In the genomic region with DNA sequence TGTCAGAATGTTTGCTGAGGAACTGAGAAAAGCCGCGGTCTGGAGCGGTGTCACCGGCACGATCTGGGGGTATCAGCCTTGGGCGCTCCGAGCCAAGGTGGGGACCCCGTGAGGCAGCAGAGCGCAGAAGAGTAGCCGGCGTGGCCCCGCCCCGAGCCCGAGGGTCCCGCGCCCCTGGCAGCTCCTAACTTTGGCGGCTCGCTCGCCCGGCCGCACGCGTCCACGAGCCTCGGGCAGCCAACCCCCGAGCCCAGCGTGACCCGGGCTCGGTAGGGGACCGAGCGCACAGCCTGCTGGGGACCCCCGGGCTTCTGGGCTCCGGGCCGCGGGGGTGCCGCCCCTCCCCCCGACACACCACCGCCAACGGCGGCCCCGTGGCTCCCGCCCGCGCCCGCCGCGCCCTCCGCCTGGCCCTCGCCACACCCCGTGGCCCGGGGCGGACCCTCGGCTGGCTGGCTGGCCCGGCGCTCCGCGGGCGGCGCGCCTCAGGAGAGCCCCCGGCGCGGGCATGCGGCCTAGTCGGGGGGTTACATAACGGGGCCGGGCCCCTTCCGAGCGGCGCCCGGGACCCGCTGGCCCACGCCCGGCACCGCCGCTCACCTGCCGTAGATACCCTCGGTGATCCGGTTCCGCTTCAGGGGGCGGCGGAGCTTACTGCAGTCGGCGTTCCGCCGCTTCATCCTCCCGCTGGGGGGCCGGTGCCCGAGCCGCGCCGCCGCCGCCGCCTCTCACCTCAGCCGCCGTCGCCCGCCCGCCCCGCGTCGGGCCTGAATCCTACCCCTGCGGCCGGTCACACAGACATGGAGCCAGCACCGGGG, we compare ENCODE assay signal across 8 mouse cellular contexts. TPM values are rescaled to one million over a fixed set of nuclear protein-coding genes. Genes with fewer than 3 reads are reported as not detected.
DNase-seq lines count a peak whose midpoint lies in the region; ATAC-seq and TF ChIP-seq lines count a peak whose summit lies in the region.

No protein-coding gene starts in this region.

- peak; percentile 8 to 40 for DNase-seq in frontal cortex, postnatal 14 days (ENCODE audit: low spot score in 2 of 2)
- no peak for DNase-seq in G1E (ENCODE audit: low spot score)
- peak; percentile 52 for DNase-seq in hindbrain, embryonic 10.5 days (ENCODE audit: low spot score)
- DNase-seq in liver, adult 2 months (ENCODE audit: extremely low read depth, low read depth, low spot score): no peak
- DNase-seq in midbrain, postnatal 0 days (ENCODE audit: low spot score): peak; percentile 10

- H3K79me2 ChIP-seq in liver, adult 2 months (ENCODE audit: control insufficient read depth, insufficient read depth, low read length): peaks cover 17% of the 10 kb centered on the region; the same call in 1 of the 2 replicates

- peak overlapping the region; percentile 83 for H3K27ac ChIP-seq in embryonic facial prominence, embryonic 13.5 days
- peak overlapping the region; percentile 99 for H3K27ac ChIP-seq in hindbrain, embryonic 10.5 days
- H3K27ac ChIP-seq in liver, adult 2 months (replicated peaks; ENCODE audit: insufficient read depth, low read depth, low read length): peak overlapping the region; percentile 81
- H3K27ac ChIP-seq in midbrain, postnatal 0 days (ENCODE audit: low read depth, low read length): peak overlapping the region; percentile 100
- H3K27ac ChIP-seq in stomach, embryonic 16.5 days (ENCODE audit: low read length): peak overlapping the region; percentile 79

- H3K27me3 ChIP-seq in G1E (ENCODE audit: insufficient read depth, low read length): no peaks in the 10 kb centered on the region
- peaks cover 9% of the 10 kb centered on the region for H3K27me3 ChIP-seq in embryonic facial prominence, embryonic 13.5 days
- peaks cover 22% of the 10 kb centered on the region for H3K27me3 ChIP-seq in hindbrain, embryonic 10.5 days (ENCODE audit: insufficient read depth, poor library complexity, severe bottlenecking)
- no peaks in the 10 kb centered on the region for H3K27me3 ChIP-seq in liver, adult 2 months (ENCODE audit: control insufficient read depth, insufficient read depth, low read length)
- H3K27me3 ChIP-seq in midbrain, postnatal 0 days (ENCODE audit: insufficient read depth, low read length): no peaks in the 10 kb centered on the region
- H3K27me3 ChIP-seq in stomach, embryonic 16.5 days (ENCODE audit: control insufficient read depth, insufficient read depth, low read length): no peaks in the 10 kb centered on the region

- peaks cover 55% of the 10 kb centered on the region for H3K4me1 ChIP-seq in G1E (ENCODE audit: insufficient read depth, low read depth, low read length)
- peaks cover 41% of the 10 kb centered on the region for H3K4me1 ChIP-seq in embryonic facial prominence, embryonic 13.5 days
- H3K4me1 ChIP-seq in hindbrain, embryonic 10.5 days (replicated peaks): peaks cover 38% of the 10 kb centered on the region
- H3K4me1 ChIP-seq in liver, adult 2 months (ENCODE audit: control insufficient read depth, insufficient read depth, low read length): peaks cover 11% of the 10 kb centered on the region
- peaks cover 16% of the 10 kb centered on the region; the same call in 1 of the 2 replicates for H3K4me1 ChIP-seq in midbrain, postnatal 0 days (ENCODE audit: insufficient read depth, low read length)
- peaks cover 16% of the 10 kb centered on the region for H3K4me1 ChIP-seq in stomach, embryonic 16.5 days (ENCODE audit: control insufficient read depth, insufficient read depth, low read length)

- no peak for TF ChIP-seq POLR2A in liver, adult 2 months (IDR thresholded peaks at IDR 0.05; ENCODE audit: extremely low read depth, insufficient read depth, low read length)

- H3K36me3 ChIP-seq in G1E (replicated peaks): peaks cover 19% of the 10 kb centered on the region
- no peaks in the 10 kb centered on the region for H3K36me3 ChIP-seq in embryonic facial prominence, embryonic 13.5 days
- peaks cover 2% of the 10 kb centered on the region; the same call in 1 of the 2 replicates for H3K36me3 ChIP-seq in hindbrain, embryonic 10.5 days
- no peaks in the 10 kb centered on the region for H3K36me3 ChIP-seq in liver, adult 2 months (ENCODE audit: control insufficient read depth, insufficient read depth, low read length)
- H3K36me3 ChIP-seq in midbrain, postnatal 0 days (ENCODE audit: insufficient read depth, low read length): no peaks in the 10 kb centered on the region
- H3K36me3 ChIP-seq in stomach, embryonic 16.5 days (ENCODE audit: control insufficient read depth, insufficient read depth, low read length): no peaks in the 10 kb centered on the region

- H3K4me2 ChIP-seq in embryonic facial prominence, embryonic 13.5 days: peak overlapping the region; percentile 72
- peak overlapping the region; percentile 75 for H3K4me2 ChIP-seq in midbrain, postnatal 0 days (ENCODE audit: low read depth, low read length, poor library complexity, severe bottlenecking)
- peak overlapping the region; percentile 92 for H3K4me2 ChIP-seq in stomach, embryonic 16.5 days (ENCODE audit: low read depth, low read length)

- no peak for TF ChIP-seq CTCF in G1E (IDR thresholded peaks at IDR 0.05; ENCODE audit: low read depth, low read length)
- no peak for TF ChIP-seq CTCF in liver, adult 2 months (IDR thresholded peaks at IDR 0.05; ENCODE audit: low read depth, low read length)
- TF ChIP-seq CTCF in midbrain, postnatal 0 days (IDR thresholded peaks at IDR 0.05): no peak

- ATAC-seq in frontal cortex, adult (ENCODE audit: low TSS enrichment): no peak
- ATAC-seq in G1E (ENCODE audit: extremely low read depth, insufficient number of reproducible peaks, low FRiP score, poor library complexity, severe bottlenecking): no peak
- 0 out of 2 replicates have a peak, but pooled peaks have one; percentile 7 for ATAC-seq in embryonic facial prominence, embryonic 13.5 days (ENCODE audit: insufficient number of reproducible peaks, insufficient read depth, low FRiP score, low TSS enrichment, low read depth)
- ATAC-seq in midbrain, postnatal 0 days (ENCODE audit: low FRiP score): no peak
- ATAC-seq in stomach, embryonic 16.5 days (ENCODE audit: insufficient read depth, low FRiP score): peak; percentile 22

- WGBS in embryonic facial prominence, embryonic 13.5 days: under 1% methylated on average over 93 of the region's 106 CpGs
- WGBS in hindbrain, embryonic 10.5 days: under 1% methylated on average over 92 of the region's 106 CpGs
- WGBS in liver, adult 2 months: 1% methylated on average over 80 of the region's 106 CpGs
- under 1% methylated on average over 59 of the region's 106 CpGs for WGBS in midbrain, postnatal 0 days
- under 1% methylated on average over 95 of the region's 106 CpGs for WGBS in stomach, embryonic 16.5 days

- H3K4me3 ChIP-seq in G1E (ENCODE audit: low read depth, low read length): peak overlapping the region; percentile 92
- H3K4me3 ChIP-seq in embryonic facial prominence, embryonic 13.5 days: peak overlapping the region; percentile 97
- H3K4me3 ChIP-seq in hindbrain, embryonic 10.5 days: peak overlapping the region; percentile 95
- peak overlapping the region; percentile 92 for H3K4me3 ChIP-seq in liver, adult 2 months (ENCODE audit: insufficient read depth, low read depth, low read length)
- peak overlapping the region; percentile 99 for H3K4me3 ChIP-seq in midbrain, postnatal 0 days (ENCODE audit: low read depth, low read length)
- peak overlapping the region; percentile 78 for H3K4me3 ChIP-seq in stomach, embryonic 16.5 days (replicated peaks; ENCODE audit: low read length)

- H3K9me3 ChIP-seq in G1E (replicated peaks): no peaks in the 10 kb centered on the region
- no peaks in the 10 kb centered on the region for H3K9me3 ChIP-seq in embryonic facial prominence, embryonic 13.5 days
- no peaks in the 10 kb centered on the region for H3K9me3 ChIP-seq in hindbrain, embryonic 10.5 days
- no peaks in the 10 kb centered on the region for H3K9me3 ChIP-seq in midbrain, postnatal 0 days (ENCODE audit: low read length)
- no peaks in the 10 kb centered on the region for H3K9me3 ChIP-seq in stomach, embryonic 16.5 days (replicated peaks; ENCODE audit: control insufficient read depth, low read length)

- peak overlapping the region; percentile 96 for H3K9ac ChIP-seq in embryonic facial prominence, embryonic 13.5 days
- H3K9ac ChIP-seq in liver, adult 2 months (ENCODE audit: low read depth, low read length): peak overlapping the region; percentile 97
- peak overlapping the region; percentile 97 for H3K9ac ChIP-seq in midbrain, postnatal 0 days (replicated peaks; ENCODE audit: low read length, poor library complexity, severe bottlenecking)
- H3K9ac ChIP-seq in stomach, embryonic 16.5 days (ENCODE audit: low read length): peak overlapping the region; percentile 94

RNA-seq across cellular contexts. Expression of a gene that starts 0.5 kb away (rescaled TPM):
- total RNA-seq in G1E (2014; fragmentation: Nextera tagmentation) (71.8 and 74.9 TPM in 2 replicates), G1E (2017) (44.8 and 49.3 TPM in 2 replicates)
- polyA plus RNA-seq in G1E (2012): 11.3 and 11.4 TPM in 2 replicates
- 62.8 and 67.5 TPM in 2 replicates for polyA plus RNA-seq in embryonic facial prominence, embryonic 13.5 days (2015; fragmentation: Nextera tagmentation; extraction: Ambion mirVana)
- 39.2 and 48.2 TPM in 2 replicates for polyA plus RNA-seq in hindbrain, embryonic 10.5 days (2016; fragmentation: Nextera tagmentation; extraction: Ambion mirVana)
- 22.3 and 28.0 TPM in 2 replicates for total RNA-seq in liver, adult 2 months (2014; rRNA removed)
- polyA plus RNA-seq in liver, adult 2 months (2012; rRNA removed): 6.4 and 7.3 TPM in 2 replicates
- total RNA-seq in midbrain, postnatal 0 days (2014; rRNA removed): 62.8 and 82.4 TPM in 2 replicates
- 69.1 and 79.1 TPM in 2 replicates for polyA plus RNA-seq in midbrain, postnatal 0 days (2015; fragmentation: Nextera tagmentation; extraction: Ambion mirVana)
- polyA plus RNA-seq in stomach, embryonic 16.5 days (2015; fragmentation: Nextera tagmentation; extraction: Ambion mirVana): 30.6 and 30.8 TPM in 2 replicates

RNA-seq across cellular contexts. Expression of a gene that starts 11.7 kb away (rescaled TPM):
- total RNA-seq in G1E (2014; fragmentation: Nextera tagmentation) (3.2 and 69.7 TPM in 2 replicates), G1E (2017) (9.8 and 12.4 TPM in 2 replicates)
- 2.9 and 3.3 TPM in 2 replicates for polyA plus RNA-seq in G1E (2012)
- 2.4 and 6.1 TPM in 2 replicates for polyA plus RNA-seq in embryonic facial prominence, embryonic 13.5 days (2015; fragmentation: Nextera tagmentation; extraction: Ambion mirVana)
- polyA plus RNA-seq in hindbrain, embryonic 10.5 days (2016; fragmentation: Nextera tagmentation; extraction: Ambion mirVana): 11.2 and 12.5 TPM in 2 replicates
- not detected in 2 replicates for total RNA-seq in liver, adult 2 months (2014; rRNA removed)
- polyA plus RNA-seq in liver, adult 2 months (2012; rRNA removed): not detected in 2 replicates
- total RNA-seq in midbrain, postnatal 0 days (2014; rRNA removed): 1.4 and 1.5 TPM in 2 replicates
- 0.98 and 1.5 TPM in 2 replicates for polyA plus RNA-seq in midbrain, postnatal 0 days (2015; fragmentation: Nextera tagmentation; extraction: Ambion mirVana)
- 20.8 and 23.5 TPM in 2 replicates for polyA plus RNA-seq in stomach, embryonic 16.5 days (2015; fragmentation: Nextera tagmentation; extraction: Ambion mirVana)

Comparison
In these comparisons a context has a peak if more than half of its experiments do, and no peak if none do; other contexts are left out.
1. DNase-seq: peak in frontal cortex, postnatal 14 days (2 of 2), hindbrain, embryonic 10.5 days (single experiment) and midbrain, postnatal 0 days (single experiment); none in G1E (single experiment) and liver, adult 2 months (single experiment).
2. ATAC-seq: peak in embryonic facial prominence, embryonic 13.5 days (single experiment) and stomach, embryonic 16.5 days (single experiment); none in frontal cortex, adult (single experiment), G1E (single experiment) and midbrain, postnatal 0 days (single experiment).
3. Peak in every context shown above with its lines, with median percentiles within 50 percentile points of each other: H3K4me3 ChIP-seq, H3K27ac ChIP-seq, H3K4me2 ChIP-seq and H3K9ac ChIP-seq.